Mouse (Mus musculus) left cerebral cortex, adult 8-10 months (tissue): ENCODE measurements around the gene Fgfr1op2. TPM values are rescaled to one million over a fixed set of nuclear protein-coding genes. Genes with fewer than 3 reads are reported as not detected.

Source experiments
- DNase-seq, 2 experiments: peaks; one replicate each; pipeline ENCODE4 v3.0.0; 2022; ENCODE audit warnings: low spot score in 2 of 2
- total RNA-seq, 4 experiments: library from RNA; stranded (reverse); gene quantifications; 2 replicates each; pipeline ENCODE4 v1.2.4; 2022

The Fgfr1op2 gene
- total RNA-seq, 4 experiments from 2014 or later, result 92.6 to 96.2 (median 94.2) TPM

- no peak for DNase-seq
These were observed 64.0 kb downstream of the Fgfr1op2 start for GRCm38 (mm10) chr6:146640991-146641390.

GRCm38 (mm10) chr6:146641621-146642210 lies 64.7 kb downstream of the Fgfr1op2 start:
- DNase-seq, result no peak

GRCm38 (mm10) chr6:146642276-146643183 lies 65.5 kb downstream of the Fgfr1op2 start, which contains the start of the genes Med21 and Tm7sf3:
Gene Med21, plus strand, starts transcription at chr6:146642547.
Gene Tm7sf3, minus strand, starts transcription at chr6:146642824.
- DNase-seq, result peak; percentile 88 to 97

- DNase-seq, result no peak
These were observed 66.2 kb downstream of the Fgfr1op2 start for GRCm38 (mm10) chr6:146643184-146643570.

Other genes starting within 250 kb of the Fgfr1op2 start
- 10 to 100 TPM; 13.5 to 18.2 (median 17.3) TPM for gene Itpr2, start 75.0 kb upstream of the Fgfr1op2 start, total RNA-seq
- gene Ints13, start 632 bp downstream of the Fgfr1op2 start, total RNA-seq, result 10 to 100 TPM; 29.8 to 44.1 (median 36.3) TPM
- 10 to 100 TPM; 37.8 to 48.1 (median 42.4) TPM for gene Med21, start 65.3 kb downstream of the Fgfr1op2 start, total RNA-seq
- gene Tm7sf3, start 65.6 kb downstream of the Fgfr1op2 start, total RNA-seq, result 10 to 100 TPM; 33.8 to 36.0 (median 34.6) TPM
- gene Stk38l, start 147.8 kb downstream of the Fgfr1op2 start, total RNA-seq, result 10 to 100 TPM; 23.4 to 29.2 (median 25.6) TPM
- 1 to 10 TPM; 4.8 to 8.5 (median 5.6) TPM for gene Arntl2, start 218.9 kb downstream of the Fgfr1op2 start, total RNA-seq